Mouse (Mus musculus): ENCODE results near the gene Hoxb4.

The Hoxb4 gene

DNA sequence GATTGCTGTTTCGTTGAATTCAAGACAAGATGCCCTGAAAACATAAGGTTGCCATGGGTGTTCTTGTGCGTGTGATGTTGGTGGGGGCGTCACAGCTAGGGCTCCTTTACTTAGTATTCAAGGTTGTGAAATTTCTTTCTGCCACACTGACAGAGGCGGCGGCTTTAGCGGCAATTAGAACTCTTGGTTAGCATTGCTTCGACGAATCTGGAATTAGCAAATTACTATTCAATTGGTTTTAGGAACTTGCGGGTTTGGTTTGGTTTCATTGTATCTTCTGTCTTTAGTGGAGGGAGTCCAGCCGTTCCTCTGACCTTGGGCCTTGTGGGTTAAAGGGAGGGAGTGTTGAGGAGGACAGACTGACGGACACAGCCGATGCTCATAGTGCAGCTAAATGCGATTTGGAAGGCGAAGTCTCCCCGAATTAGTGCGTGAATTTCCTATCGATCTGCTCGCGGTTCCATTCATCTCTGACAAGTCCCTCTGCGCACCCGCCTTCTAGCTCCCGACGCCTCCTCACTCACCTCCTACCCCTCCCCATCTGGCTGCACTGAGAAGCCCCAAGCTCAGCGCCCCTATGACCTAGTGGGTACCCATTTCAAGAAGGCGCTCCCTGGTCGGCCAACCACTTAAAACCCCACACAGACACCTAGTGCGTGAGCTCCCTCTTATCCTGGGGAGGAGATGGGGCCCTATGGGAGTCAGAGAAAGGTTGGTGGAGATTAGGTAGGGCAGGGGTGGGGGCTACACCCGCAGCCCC, at the start of gene Hoxb4:
TSS of gene Hoxb4 (plus strand) at position 660 of the 760 bp plus-strand sequence.
- CTCF ChIA-PET = no interaction called here

GRCm38 (mm10) chr11:96269869-96270268, 48.2 kb upstream of the Hoxb4 start:
- CTCF ChIA-PET = no interaction called here

GRCm38 (mm10) chr11:96270996-96271540, 47.0 kb upstream of the Hoxb4 start, which contains the start of gene Hoxb9:
Gene Hoxb9 (plus strand): TSS chr11:96271457.
- CTCF ChIA-PET = interaction anchor here (0.7 kb wide), 1 partner anchor 71 kb away, joined by 7 read pairs; no protein-coding TSS in a partner anchor

- CTCF ChIA-PET = interaction anchor here (0.7 kb wide), 1 partner anchor 72 kb away, joined by 7 read pairs; no protein-coding TSS in a partner anchor
Measured at GRCm38 (mm10) chr11:96271541-96272011, 46.5 kb upstream of the Hoxb4 start.

- CTCF ChIA-PET = interaction anchor here (0.7 kb wide), 1 partner anchor 73 kb away, joined by 7 read pairs; no protein-coding TSS in a partner anchor
Measured at GRCm38 (mm10) chr11:96272024-96272921, 45.8 kb upstream of the Hoxb4 start.

- CTCF ChIA-PET = interaction anchor here (1.0 kb wide), 1 partner anchor 21 kb away, joined by 4 read pairs; no protein-coding TSS in a partner anchor
Measured at GRCm38 (mm10) chr11:96274428-96274827, 43.6 kb upstream of the Hoxb4 start.

DNA sequence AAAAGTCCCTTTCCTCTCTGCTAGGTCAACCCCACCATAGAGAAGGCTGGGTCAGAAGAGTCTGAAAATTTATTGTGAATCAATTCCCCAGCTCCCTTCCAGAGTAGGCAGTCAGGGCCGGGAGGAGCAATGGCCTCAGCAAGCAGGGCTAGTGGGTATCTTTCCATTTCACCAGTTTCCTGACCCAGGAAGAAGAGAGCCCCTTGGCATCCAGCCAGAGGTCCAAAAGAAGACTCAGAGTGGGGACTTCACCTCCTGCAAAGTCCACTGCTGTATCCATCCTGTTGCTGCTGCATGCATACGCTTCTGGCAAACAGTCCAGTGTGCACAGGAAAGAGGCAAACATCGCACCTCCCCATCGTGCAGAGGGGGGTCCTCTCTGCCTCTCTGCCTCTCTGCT, 42.2 kb upstream of the Hoxb4 start:
- CTCF ChIA-PET = no interaction called here

DNA sequence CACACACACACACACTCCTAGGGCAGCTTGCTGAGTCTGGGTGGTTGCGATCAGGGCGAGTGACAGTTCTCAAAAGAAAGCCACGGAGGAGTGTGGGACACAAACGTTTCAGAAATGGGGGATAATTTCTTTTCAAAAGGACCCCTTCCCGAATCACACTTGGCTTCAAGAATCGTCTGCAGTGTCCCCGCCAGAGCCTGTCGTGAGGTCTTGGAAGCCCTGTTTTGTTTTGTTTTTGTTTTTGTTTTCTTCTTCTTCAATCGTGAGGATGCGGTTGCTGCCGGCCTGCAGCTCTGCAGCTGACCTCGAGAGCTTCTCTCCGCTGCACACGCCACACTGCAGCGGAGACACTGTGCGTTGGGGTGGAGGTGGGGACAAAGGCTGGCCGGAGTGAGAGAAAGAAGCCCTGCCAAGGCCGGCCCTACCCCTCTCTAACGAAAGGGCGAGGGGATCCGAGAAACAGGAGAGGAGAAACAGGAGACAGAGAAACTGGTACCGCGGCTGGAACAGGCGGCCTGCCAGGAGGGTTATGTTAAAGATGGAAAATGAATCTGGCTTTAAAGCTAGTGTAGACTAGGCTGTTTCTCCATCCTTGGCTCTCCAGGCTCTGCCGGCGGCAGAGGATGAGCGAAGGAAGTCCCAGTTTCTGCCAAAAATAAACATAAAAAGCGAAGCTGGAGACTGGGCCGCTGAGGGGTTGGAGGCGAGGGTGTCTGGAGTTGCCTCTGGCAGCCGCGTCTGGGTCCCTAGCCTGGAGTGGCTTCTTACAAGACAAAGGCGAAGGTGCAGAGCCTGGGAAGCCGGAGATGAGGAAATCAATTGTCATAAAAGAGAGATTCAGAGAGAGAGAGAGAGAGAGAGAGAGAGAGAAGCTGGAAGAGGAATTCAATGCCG, 40.7 kb upstream of the Hoxb4 start:
- CTCF ChIA-PET = interaction anchor here (0.6 to 1.1 kb wide), 3 partner anchors 102 to 590 kb away, joined by 4 to 8 read pairs (median 5); no protein-coding TSS in a partner anchor

- CTCF ChIA-PET = interaction anchor here (0.7 to 1.3 kb wide), 4 partner anchors 16 to 590 kb away, joined by 4 to 6 read pairs (median 5); no protein-coding TSS in a partner anchor
Measured at GRCm38 (mm10) chr11:96278324-96278723, 39.7 kb upstream of the Hoxb4 start.

DNA sequence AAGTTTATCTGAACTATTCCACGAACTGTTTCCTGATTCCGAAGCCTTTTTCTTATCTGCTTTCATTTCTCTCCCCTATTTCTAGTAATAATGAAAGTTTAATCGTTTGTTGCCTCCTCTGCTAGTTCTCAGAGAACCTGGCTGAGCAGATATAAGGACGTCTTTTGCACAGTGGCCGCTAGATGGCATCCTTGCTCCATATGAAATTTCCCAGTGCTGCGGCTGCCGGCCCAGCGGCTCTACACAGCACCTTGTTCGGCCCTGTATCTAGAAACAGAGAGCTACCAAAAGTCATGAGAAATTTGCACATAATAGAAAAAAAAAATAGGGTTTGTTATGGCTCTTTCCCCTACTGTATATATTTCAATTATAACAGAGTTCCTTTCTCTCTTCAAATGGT, 39.3 kb upstream of the Hoxb4 start:
- CTCF ChIA-PET = interaction anchor here (1.1 to 1.3 kb wide), 3 partner anchors 15 to 159 kb away, joined by 5 to 6 read pairs (median 5); no protein-coding TSS in a partner anchor

DNA sequence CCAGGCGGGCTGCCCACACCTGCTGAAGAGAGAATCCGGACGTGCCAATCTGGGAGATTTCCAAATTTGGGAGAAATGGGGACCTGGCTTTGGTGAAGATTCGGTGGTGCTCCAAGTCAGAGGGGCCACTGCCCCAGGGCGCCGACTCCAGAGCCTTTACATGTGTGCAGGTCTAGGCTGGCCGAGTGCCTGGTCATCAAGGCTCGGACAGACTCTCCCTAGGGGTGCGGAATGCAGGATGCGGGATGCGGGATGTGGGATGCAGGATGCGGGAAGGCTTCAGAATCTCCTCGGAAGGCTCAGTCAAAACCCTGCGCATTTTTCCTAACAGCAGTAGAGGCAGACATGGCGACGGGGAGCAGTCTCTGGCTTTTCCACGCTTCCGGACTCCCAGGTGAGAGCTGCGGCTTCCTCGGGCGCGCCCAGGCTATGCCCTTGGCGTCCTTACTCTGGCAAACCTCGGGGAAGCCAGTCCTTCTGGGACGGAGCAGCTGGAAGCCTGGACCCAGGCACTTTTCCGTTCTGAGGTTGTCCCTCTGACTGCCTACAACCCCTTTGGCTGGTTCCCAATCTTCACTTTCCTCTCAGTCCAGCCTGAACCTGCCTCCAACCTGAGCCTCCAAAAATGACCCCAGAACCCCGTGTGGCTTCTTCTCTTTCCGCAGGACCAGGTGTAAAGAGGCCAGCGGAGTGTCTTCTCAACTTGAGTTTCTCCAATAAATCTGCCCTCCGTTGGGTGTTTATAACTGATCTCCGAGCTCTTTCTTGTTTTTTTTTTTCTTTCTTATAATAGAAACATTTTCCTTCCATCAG, 38.4 kb upstream of the Hoxb4 start:
- CTCF ChIA-PET = interaction anchor here (0.6 to 1.3 kb wide), 4 partner anchors 15 to 479 kb away, joined by 3 to 6 read pairs (median 4); no protein-coding TSS in a partner anchor

DNA sequence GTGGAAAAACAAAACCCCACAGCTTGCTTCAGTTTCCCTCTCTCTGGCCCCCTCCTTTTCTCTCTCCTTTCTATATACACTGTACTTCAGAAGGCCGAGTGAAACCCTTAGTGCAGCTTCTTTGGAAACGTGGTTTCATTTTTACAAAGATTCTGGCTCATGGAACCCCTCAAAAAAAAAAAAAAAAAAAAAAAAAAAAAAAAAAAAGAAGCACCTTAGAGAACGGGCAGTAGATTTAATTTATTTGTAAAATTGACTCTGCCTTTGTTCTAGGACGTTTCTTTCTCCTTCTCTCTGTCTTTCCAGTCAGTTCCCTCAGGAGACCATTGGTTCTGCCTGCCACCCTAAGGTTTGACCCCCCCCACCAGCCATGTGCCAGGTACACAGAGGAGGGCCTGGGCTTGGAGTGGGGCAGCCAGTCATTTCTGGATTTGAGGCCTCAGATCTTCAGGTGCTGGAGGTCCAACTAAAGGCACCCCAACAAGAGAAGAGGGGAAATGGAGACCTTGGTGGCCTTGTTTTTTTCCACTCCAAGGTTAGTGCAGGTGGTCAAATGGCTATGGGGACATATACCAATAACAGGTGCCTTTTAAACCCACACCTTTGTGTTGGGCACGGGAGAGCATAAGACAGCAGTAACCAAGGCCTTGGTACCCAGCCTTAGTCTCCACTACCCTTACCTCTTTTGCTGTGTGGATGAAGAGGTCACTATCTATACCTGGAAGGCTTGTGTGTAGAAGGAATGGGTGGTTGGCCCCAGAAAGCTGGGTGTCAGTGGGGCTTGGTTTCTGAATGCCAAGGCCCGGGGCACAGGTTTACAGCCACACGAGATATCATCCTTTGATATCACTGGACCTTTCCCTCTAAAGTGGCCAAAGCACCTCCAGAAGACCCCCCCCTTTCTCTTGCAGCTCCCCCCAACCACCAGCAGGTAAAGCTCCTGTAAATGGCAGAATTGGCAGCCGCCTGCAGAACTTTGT, 37.4 kb upstream of the Hoxb4 start:
- CTCF ChIA-PET = interaction anchor here (0.6 to 0.7 kb wide), 4 partner anchors 14 to 477 kb away, joined by 3 to 5 read pairs (median 4); no protein-coding TSS in a partner anchor

GRCm38 (mm10) chr11:96281396-96281795, 36.7 kb upstream of the Hoxb4 start:
- CTCF ChIA-PET = interaction anchor here (0.7 to 1.0 kb wide), 2 partner anchors 10 to 19 kb away, joined by 4 to 6 read pairs; no protein-coding TSS in a partner anchor

GRCm38 (mm10) chr11:96281855-96282570, 36.1 kb upstream of the Hoxb4 start, which contains the start of gene Hoxb8:
Gene Hoxb8 (plus strand): TSS chr11:96281905.
- CTCF ChIA-PET = interaction anchor here (0.6 to 1.0 kb wide), 2 partner anchors 10 to 475 kb away, joined by 3 to 6 read pairs; no protein-coding TSS in a partner anchor

- CTCF ChIA-PET = no interaction called here
Measured at GRCm38 (mm10) chr11:96282795-96283430, 35.2 kb upstream of the Hoxb4 start.

GRCm38 (mm10) chr11:96284041-96284749, 33.9 kb upstream of the Hoxb4 start:
- CTCF ChIA-PET = no interaction called here

Data from spleen, embryonic (tissue).